Mouse (Mus musculus) kidney, embryonic 16.5 days (tissue): Measurements from ENCODE around the gene Marc2. TPM values are rescaled to one million over a fixed set of nuclear protein-coding genes. Genes with fewer than 3 reads are reported as not detected.
A peak's percentile ranks its signal among the peaks of the same experiment; 100 is the strongest.

ENCODE experiments used
- ATAC-seq: fragments of 200-750 bp; cut with Nextera tagmentation; 2 replicates; pipeline ENCODE4 v1.8.0; 2017; ENCODE audit warnings: moderate TSS enrichment; ENCODE audit not compliant: low FRiP score, low TSS enrichment
- H3K27ac ChIP-seq: fragments of 300-500 bp; sonication (generic); 2 replicates; pipeline ENCODE4 v1.5.1; 2014; ENCODE audit warnings: low read length
- H3K27me3 ChIP-seq: fragments of 300-500 bp; sonication (generic); 2 replicates; pipeline ENCODE4 v1.6.1; 2014; ENCODE audit warnings: low read length, control low read depth, mixed read lengths; ENCODE audit not compliant: insufficient read depth
- H3K36me3 ChIP-seq: fragments of 300-500 bp; sonication (generic); 2 replicates; pipeline ENCODE4 v1.6.1; 2014; ENCODE audit warnings: low read length, control low read depth, mixed read lengths; ENCODE audit not compliant: insufficient read depth
- H3K4me1 ChIP-seq: fragments of 300-500 bp; sonication (generic); 2 replicates; pipeline ENCODE4 v1.6.1; 2014; ENCODE audit warnings: low read length, control low read depth, mixed read lengths; ENCODE audit not compliant: insufficient read depth
- H3K4me2 ChIP-seq: fragments of 300-500 bp; sonication (generic); replicated peaks from 2 replicates; pipeline ENCODE4 v1.6.1; 2014; ENCODE audit warnings: low read depth, low read length
- H3K4me3 ChIP-seq: fragments of 300-500 bp; sonication (generic); 2 replicates; pipeline ENCODE4 v1.5.1; 2014; ENCODE audit warnings: mild to moderate bottlenecking, low read length
- H3K9ac ChIP-seq: fragments of 300-500 bp; sonication (generic); replicated peaks from 2 replicates; pipeline ENCODE4 v1.6.1; 2014; ENCODE audit warnings: low read length
- H3K9me3 ChIP-seq: fragments of 300-500 bp; sonication (generic); 2 replicates; pipeline ENCODE4 v1.6.1; 2016; ENCODE audit warnings: low read length, control low read depth
- WGBS: fragments of 180-500 bp; shearing (Covaris S2); extraction: QIAGEN DNeasy Blood & Tissue Kit; methylation state at CpG from one replicate; pipeline ENCODE4 v1.1.7; 2014; 5-methylcytosine and 5-hydroxymethylcytosine counted together
- polyA plus RNA-seq: library from polyadenylated mRNA; unstranded; fragments of >200 nt; fragmentation: Nextera tagmentation; extraction: Ambion mirVana; gene quantifications from 2 replicates; pipeline ENCODE4 v1.2.1, GENCODE M21; 2015

Marc2 gene
- polyA plus RNA-seq, 1 experiment from 2014 or later: 228 TPM

- no peak for ATAC-seq
- no peaks in the 10 kb centered on the region for H3K9me3 ChIP-seq
- 81% methylated on average over 6 of the region's 6 CpGs for WGBS
- no peaks in the 10 kb centered on the region for H3K27me3 ChIP-seq
- H3K36me3 ChIP-seq: peaks cover 48% of the 10 kb centered on the region
- no peaks in the 10 kb centered on the region for H3K4me1 ChIP-seq
- no peak overlapping the region for H3K9ac ChIP-seq
- H3K27ac ChIP-seq: no peak overlapping the region
- no peak overlapping the region for H3K4me2 ChIP-seq
- no peak overlapping the region for H3K4me3 ChIP-seq
These were observed 28.5 kb downstream of the Marc2 start for GRCm38 (mm10) chr1:184817768-184818167.

- no peak overlapping the region for H3K9ac ChIP-seq
- H3K36me3 ChIP-seq: peaks cover 16% of the 10 kb centered on the region
- no peak overlapping the region for H3K4me3 ChIP-seq
- H3K27ac ChIP-seq: no peak overlapping the region
- peaks cover 20% of the 10 kb centered on the region for H3K4me1 ChIP-seq
- ATAC-seq: no peak
- H3K27me3 ChIP-seq: peaks cover 9% of the 10 kb centered on the region
- H3K9me3 ChIP-seq: no peaks in the 10 kb centered on the region
- no peak overlapping the region for H3K4me2 ChIP-seq
- WGBS: 70% methylated on average over 8 of the region's 8 CpGs
These were observed 34.5 kb downstream of the Marc2 start for GRCm38 (mm10) chr1:184811716-184812250.

GRCm38 (mm10) chr1:184810780-184811575, 35.3 kb downstream of the Marc2 start, which contains the start of gene Marc1:
Gene Marc1 (minus strand): TSS chr1:184811313.
- Histone ChIP-seq H3K4me3 (peak within 1 kb of the TSS; percentile 42), H3K4me1 (peaks cover 20% of the 10 kb centered on the region), H3K36me3 (peaks cover 13% of the 10 kb centered on the region), H3K9ac (peak within 1 kb of the TSS; percentile 31; the same call in 1 of the 2 replicates), H3K27ac (no peak within 1 kb of the TSS), H3K4me2 (peak within 1 kb of the TSS; percentile 70), H3K27me3 (peaks cover 9% of the 10 kb centered on the region), H3K9me3 (no peaks in the 10 kb centered on the region)
- peak; percentile 65 for ATAC-seq
- 5% methylated on average over 52 of the region's 52 CpGs for WGBS

DNA sequence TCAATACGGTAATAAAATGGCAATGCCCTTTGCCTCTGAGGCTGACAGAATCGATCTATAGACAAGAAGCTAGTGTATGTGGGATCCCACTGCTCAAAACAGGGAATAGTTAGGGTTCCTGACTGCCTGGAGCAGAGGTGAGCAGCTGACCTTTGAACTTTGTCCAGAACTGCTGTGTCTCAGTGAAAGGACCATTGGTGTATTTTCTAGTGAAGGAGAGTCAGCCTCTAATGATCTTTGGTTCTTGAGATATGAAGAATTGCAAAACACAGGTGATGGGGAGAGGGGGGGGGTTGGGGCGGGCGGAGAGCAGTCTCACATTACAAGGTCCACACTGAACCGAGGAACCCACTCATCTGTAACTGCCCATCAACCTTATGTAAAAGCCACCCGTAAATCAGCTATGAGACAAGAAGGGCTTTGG, 36.7 kb downstream of the Marc2 start:
- WGBS: 41% methylated on average over 6 of the region's 6 CpGs
- Histone ChIP-seq H3K9ac (no peak overlapping the region), H3K27me3 (peaks cover 9% of the 10 kb centered on the region), H3K27ac (no peak overlapping the region), H3K4me1 (peaks cover 20% of the 10 kb centered on the region), H3K9me3 (no peaks in the 10 kb centered on the region), H3K4me2 (no peak overlapping the region), H3K4me3 (no peak overlapping the region), H3K36me3 (peaks cover 9% of the 10 kb centered on the region)
- ATAC-seq: peak; percentile 46; the same call in 1 of the 2 replicates

DNA sequence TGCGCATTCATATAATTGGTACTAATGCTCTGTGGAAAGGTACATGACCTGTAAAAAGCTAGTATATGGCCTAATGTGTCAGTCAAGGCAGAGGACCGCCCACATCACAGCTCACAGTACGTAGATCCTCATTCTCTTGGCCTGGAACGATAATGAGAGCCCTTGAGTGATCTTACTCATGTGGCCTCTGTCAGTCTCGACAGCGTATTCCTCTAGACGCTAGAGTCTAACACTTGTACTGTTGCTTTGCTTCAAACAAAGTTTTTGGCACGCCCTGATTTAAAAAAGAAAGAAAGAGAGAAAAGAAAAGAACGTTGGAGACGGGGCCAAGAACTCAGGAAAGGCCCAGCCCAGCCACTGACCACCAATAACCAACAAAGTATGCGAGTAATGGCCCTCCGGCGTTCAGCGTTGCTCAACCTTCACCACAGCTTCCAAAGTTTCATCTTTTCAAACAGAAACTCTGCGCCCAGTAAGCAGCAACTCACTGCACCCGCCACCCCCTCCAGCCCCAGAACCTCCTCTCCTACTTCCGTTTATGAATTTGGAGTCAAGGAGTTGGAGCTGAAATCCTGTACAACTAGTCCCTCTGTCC, 37.7 kb downstream of the Marc2 start:
- Histone ChIP-seq H3K9me3 (no peaks in the 10 kb centered on the region), H3K27ac (no peak overlapping the region), H3K4me1 (peaks cover 20% of the 10 kb centered on the region), H3K4me3 (no peak overlapping the region), H3K36me3 (peaks cover 7% of the 10 kb centered on the region), H3K4me2 (no peak overlapping the region), H3K27me3 (peaks cover 9% of the 10 kb centered on the region), H3K9ac (no peak overlapping the region)
- no peak for ATAC-seq
- 86% methylated on average over 17 of the region's 17 CpGs for WGBS

- no peak for ATAC-seq
- H3K27ac ChIP-seq: no peak overlapping the region
- 64% methylated on average over 15 of the region's 15 CpGs for WGBS
These were observed 38.4 kb downstream of the Marc2 start for GRCm38 (mm10) chr1:184807627-184808417.

GRCm38 (mm10) chr1:184807123-184807522, 39.1 kb downstream of the Marc2 start:
- ATAC-seq: no peak
- no peak overlapping the region for H3K4me2 ChIP-seq

More at GRCm38 (mm10) chr1:184807627-184808417, 38.4 kb downstream of the Marc2 start:
- Histone ChIP-seq H3K27me3 (peaks cover 9% of the 10 kb centered on the region), H3K9ac (no peak overlapping the region), H3K4me1 (peaks cover 20% of the 10 kb centered on the region), H3K9me3 (no peaks in the 10 kb centered on the region), H3K4me3 (no peak overlapping the region), H3K4me2 (no peak overlapping the region), H3K36me3 (peaks cover 1% of the 10 kb centered on the region; the same call in 1 of the 2 replicates)

DNA sequence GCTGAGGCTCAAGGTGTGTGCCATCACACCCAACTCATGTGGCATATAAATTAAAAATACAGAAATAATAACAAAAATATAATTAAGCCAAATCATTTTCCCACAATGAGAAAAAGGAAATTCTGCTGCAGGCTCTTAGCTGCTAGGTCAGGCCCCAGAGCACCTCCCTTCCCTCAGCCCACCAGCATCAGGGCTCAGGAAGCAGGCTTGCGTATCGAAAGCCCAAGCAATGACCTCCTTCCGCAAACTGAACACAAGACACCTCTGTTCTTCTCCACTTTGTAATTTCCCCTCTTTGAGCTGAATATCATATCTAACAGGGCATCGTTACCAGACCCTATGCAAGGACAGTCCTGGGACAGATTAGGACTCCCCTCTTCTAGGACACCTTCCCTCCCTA, 40.5 kb downstream of the Marc2 start:
- Histone ChIP-seq H3K4me2 (no peak overlapping the region), H3K9ac (no peak overlapping the region), H3K27ac (no peak overlapping the region), H3K27me3 (peaks cover 5% of the 10 kb centered on the region), H3K36me3 (no peaks in the 10 kb centered on the region), H3K4me1 (peaks cover 11% of the 10 kb centered on the region), H3K4me3 (no peak overlapping the region), H3K9me3 (0 out of 2 replicates have a peak, but pooled peaks cover 3% of the 10 kb centered on the region)
- 85% methylated on average over 4 of the region's 4 CpGs for WGBS
- ATAC-seq: no peak

More at GRCm38 (mm10) chr1:184807123-184807522, 39.1 kb downstream of the Marc2 start:
- no peak overlapping the region for H3K9ac ChIP-seq
- no peaks in the 10 kb centered on the region for H3K9me3 ChIP-seq
- no peak overlapping the region for H3K4me3 ChIP-seq
- no peaks in the 10 kb centered on the region for H3K36me3 ChIP-seq
- H3K27me3 ChIP-seq: peaks cover 9% of the 10 kb centered on the region
- H3K4me1 ChIP-seq: peaks cover 20% of the 10 kb centered on the region
- H3K27ac ChIP-seq: no peak overlapping the region
- WGBS: 82% methylated on average over 7 of the region's 7 CpGs

DNA sequence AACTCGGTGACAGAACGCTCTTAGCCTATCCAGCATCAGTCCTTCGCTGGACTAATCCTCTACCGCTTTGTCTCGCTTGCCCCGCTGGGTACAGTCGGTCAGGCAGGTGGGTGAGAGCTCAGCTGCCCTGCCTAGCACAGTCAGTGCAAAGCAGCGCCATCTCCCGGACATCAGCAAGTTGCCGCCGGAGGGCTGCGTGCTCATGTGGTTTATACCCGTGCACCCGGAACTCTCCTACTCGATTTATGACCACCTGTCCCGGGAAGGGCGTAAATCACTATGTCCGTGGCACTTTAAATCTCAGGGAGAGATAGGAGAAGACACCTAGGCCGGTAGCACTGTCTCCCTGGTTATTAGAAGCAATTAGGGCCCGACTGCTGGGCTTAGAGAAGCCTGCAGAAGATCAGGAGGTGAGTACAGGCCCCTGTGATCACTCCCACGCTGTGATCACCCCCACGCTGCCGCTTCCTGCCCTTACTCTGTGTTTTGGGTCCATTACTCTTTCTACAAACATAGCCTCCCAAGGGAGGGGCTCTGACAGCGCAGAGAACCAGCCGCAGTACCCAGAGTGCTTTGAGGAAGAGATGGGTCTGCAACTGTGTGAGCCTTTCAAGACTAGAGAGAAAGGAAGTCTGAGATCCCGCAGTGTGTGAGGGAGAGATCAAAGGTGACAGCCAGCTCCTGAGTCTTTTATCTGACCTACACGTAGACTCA, 52.9 kb downstream of the Marc2 start:
- ATAC-seq: peak; percentile 86
- Histone ChIP-seq H3K4me2 (peak overlapping the region; percentile 34), H3K27ac (no peak overlapping the region), H3K36me3 (no peaks in the 10 kb centered on the region), H3K4me3 (no peak overlapping the region), H3K27me3 (peaks cover 12% of the 10 kb centered on the region), H3K9ac (no peak overlapping the region), H3K4me1 (peaks cover 7% of the 10 kb centered on the region), H3K9me3 (no peaks in the 10 kb centered on the region)
- WGBS: 5% methylated on average over 27 of the region's 27 CpGs
